In the genomic region with DNA sequence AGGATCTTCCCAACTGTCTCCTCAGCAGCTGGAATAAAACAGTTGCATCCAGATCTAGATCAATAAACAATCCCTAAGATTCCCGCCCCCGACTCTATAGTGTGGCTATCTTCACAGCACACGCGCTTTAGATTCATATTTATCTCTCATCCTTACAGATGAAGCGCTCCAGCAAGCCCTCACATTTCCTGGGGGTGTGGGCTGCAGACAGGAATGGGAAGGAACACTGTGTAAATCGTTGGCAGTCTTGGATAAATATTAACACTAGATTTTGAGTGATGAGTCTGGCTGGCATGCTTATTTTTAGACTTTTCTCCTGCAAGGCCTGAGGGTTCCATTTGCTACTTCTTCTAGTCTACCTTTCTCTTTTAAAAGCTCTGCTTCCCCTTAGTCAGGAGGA, we compare ENCODE assay signal across 8 mouse cellular contexts. TPM values are rescaled to one million over a fixed set of nuclear protein-coding genes. Genes with fewer than 3 reads are reported as not detected.
DNase-seq lines count a peak whose midpoint lies in the region; ATAC-seq and TF ChIP-seq lines count a peak whose summit lies in the region.

No protein-coding gene starts in this region.

- H3K27me3 ChIP-seq in lung, embryonic 14.5 days (ENCODE audit: insufficient read depth, low read length), result no peaks in the 10 kb centered on the region
- H3K27me3 ChIP-seq in forebrain, embryonic 15.5 days, result peaks cover 7% of the 10 kb centered on the region; the same call in 1 of the 2 replicates
- 0 out of 2 replicates have a peak, but pooled peaks cover 5% of the 10 kb centered on the region for H3K27me3 ChIP-seq in midbrain, postnatal 0 days (ENCODE audit: insufficient read depth, low read length)

- peak overlapping the region; percentile 97 for H3K9ac ChIP-seq in lung, embryonic 14.5 days
- peak overlapping the region; percentile 80 for H3K9ac ChIP-seq in forebrain, embryonic 15.5 days (replicated peaks)
- H3K9ac ChIP-seq in midbrain, postnatal 0 days (replicated peaks; ENCODE audit: low read length, poor library complexity, severe bottlenecking), result no peak overlapping the region

- ATAC-seq in lung, embryonic 14.5 days (ENCODE audit: insufficient read depth), result peak; percentile 26
- no peak for ATAC-seq in forebrain, embryonic 15.5 days (replicated peaks)
- no peak for ATAC-seq in midbrain, postnatal 0 days (ENCODE audit: low FRiP score)

- no peak for TF ChIP-seq CTCF in lung, embryonic 14.5 days (IDR thresholded peaks at IDR 0.05; ENCODE audit: low read depth)
- no peak for TF ChIP-seq CTCF in midbrain, postnatal 0 days (IDR thresholded peaks at IDR 0.05)

- peaks cover 25% of the 10 kb centered on the region for H3K36me3 ChIP-seq in lung, embryonic 14.5 days (ENCODE audit: insufficient read depth)
- H3K36me3 ChIP-seq in forebrain, embryonic 15.5 days, result peaks cover 3% of the 10 kb centered on the region; the same call in 1 of the 2 replicates
- peaks cover 5% of the 10 kb centered on the region for H3K36me3 ChIP-seq in midbrain, postnatal 0 days (ENCODE audit: insufficient read depth, low read length)

- peak; percentile 70 for DNase-seq in lung, embryonic 14.5 days
- no peak for DNase-seq in lung, postnatal 14 days
- peak; percentile 32 for DNase-seq in kidney, postnatal 14 days
- no peak for DNase-seq in midbrain, postnatal 0 days (ENCODE audit: low spot score)
- DNase-seq in urinary bladder, postnatal 36 days (ENCODE audit: low spot score in 2 of 2), result no peak
- DNase-seq in frontal cortex, postnatal 10 days (ENCODE audit: low spot score in 2 of 2), result no peak
- DNase-seq in spleen, postnatal 14 days (ENCODE audit: low spot score in 2 of 2), result no peak

- H3K4me3 ChIP-seq in lung, embryonic 14.5 days (ENCODE audit: low read depth, low read length), result peak overlapping the region; percentile 88
- H3K4me3 ChIP-seq in forebrain, embryonic 15.5 days, result peak overlapping the region; percentile 77
- peak overlapping the region; percentile 90 for H3K4me3 ChIP-seq in midbrain, postnatal 0 days (ENCODE audit: low read depth, low read length)

- peaks cover 8% of the 10 kb centered on the region; the same call in 1 of the 2 replicates for H3K4me1 ChIP-seq in lung, embryonic 14.5 days (ENCODE audit: insufficient read depth)
- peaks cover 35% of the 10 kb centered on the region for H3K4me1 ChIP-seq in forebrain, embryonic 15.5 days
- peaks cover 8% of the 10 kb centered on the region; the same call in 1 of the 2 replicates for H3K4me1 ChIP-seq in midbrain, postnatal 0 days (ENCODE audit: insufficient read depth, low read length)

- WGBS in lung, embryonic 14.5 days, result 5% methylated on average over 6 of the region's 6 CpGs
- WGBS in forebrain, embryonic 15.5 days, result 40% methylated on average over 6 of the region's 6 CpGs
- WGBS in midbrain, postnatal 0 days, result 55% methylated on average over 6 of the region's 6 CpGs

- peak overlapping the region; percentile 86 for H3K27ac ChIP-seq in lung, embryonic 14.5 days (ENCODE audit: low read depth)
- no peak overlapping the region for H3K27ac ChIP-seq in forebrain, embryonic 15.5 days (replicated peaks)
- no peak overlapping the region for H3K27ac ChIP-seq in midbrain, postnatal 0 days (ENCODE audit: low read depth, low read length)

- H3K9me3 ChIP-seq in lung, embryonic 14.5 days (ENCODE audit: low read depth, low read length), result no peaks in the 10 kb centered on the region
- no peaks in the 10 kb centered on the region for H3K9me3 ChIP-seq in forebrain, embryonic 15.5 days
- no peaks in the 10 kb centered on the region for H3K9me3 ChIP-seq in midbrain, postnatal 0 days (ENCODE audit: low read length)

- H3K4me2 ChIP-seq in lung, embryonic 14.5 days, result peak overlapping the region; percentile 83
- H3K4me2 ChIP-seq in forebrain, embryonic 15.5 days (replicated peaks), result peak overlapping the region; percentile 79
- H3K4me2 ChIP-seq in midbrain, postnatal 0 days (ENCODE audit: low read depth, low read length, poor library complexity, severe bottlenecking), result peak overlapping the region; percentile 97

RNA-seq across cellular contexts. Expression of a gene that starts 1.6 kb away (rescaled TPM):
- polyA plus RNA-seq in lung, embryonic 14.5 days (2014; fragmentation: Nextera tagmentation; extraction: Ambion mirVana), result 610 and 627 TPM in 2 replicates
- 243 and 250 TPM in 2 replicates for polyA plus RNA-seq in forebrain, embryonic 15.5 days (2015; fragmentation: Nextera tagmentation; extraction: Ambion mirVana)
- 79.1 and 90.3 TPM in 2 replicates for total RNA-seq in midbrain, postnatal 0 days (2014; rRNA removed)
- 159 and 160 TPM in 2 replicates for polyA plus RNA-seq in midbrain, postnatal 0 days (2015; fragmentation: Nextera tagmentation; extraction: Ambion mirVana)

Comparison
In these comparisons a context has a peak if more than half of its experiments do, and no peak if none do; other contexts are left out.
1. DNase-seq: peak in lung, embryonic 14.5 days (single experiment) and kidney, postnatal 14 days (single experiment); none in lung, postnatal 14 days (single experiment), midbrain, postnatal 0 days (single experiment), urinary bladder, postnatal 36 days (0 of 2), frontal cortex, postnatal 10 days (0 of 2) and spleen, postnatal 14 days (0 of 2).
2. Peak in every context shown above with its lines, with median percentiles within 50 percentile points of each other: H3K4me2 ChIP-seq and H3K4me3 ChIP-seq.